Mouse (Mus musculus) E14TG2a.4 (cell line): ENCODE data around the gene Arhgef3.

Experiments
- CTCF ChIP-seq: conservative IDR thresholded peaks from 2 replicates; pipeline ENCODE4 v1.5.1; 2014; ENCODE audit warnings: low read length
- NANOG ChIP-seq: IDR thresholded peaks from 2 replicates; pipeline ENCODE4 v1.6.1; 2014; ENCODE audit warnings: borderline replicate concordance, low read length, mixed read lengths
- POU5F1 ChIP-seq: IDR thresholded peaks from 2 replicates; pipeline ENCODE4 v1.6.1; 2014; ENCODE audit warnings: low read length, borderline replicate concordance

GRCm38 (mm10) chr14:27075084-27075483 is 39.6 kb upstream of the Arhgef3 start:
- no peak for TF ChIP-seq CTCF
- TF ChIP-seq POU5F1 = no peak
- TF ChIP-seq NANOG = no peak
